Mouse (Mus musculus) MEL (cell line): ENCODE results near the gene Cd63. TPM values are rescaled to one million over a fixed set of nuclear protein-coding genes. Genes with fewer than 3 reads are reported as not detected.
A peak's percentile ranks its signal among the peaks of the same experiment; 100 is the strongest.

Experiments
- DNase-seq: peaks from one replicate; pipeline ENCODE4 v3.0.0; 2011; ENCODE audit warnings: low read depth, low spot score
- H3K27ac ChIP-seq: 2 replicates; pipeline ENCODE4 v1.5.1; 2012; ENCODE audit warnings: low read depth, mild to moderate bottlenecking, control low read depth, low read length, moderate library complexity; ENCODE audit not compliant: control insufficient read depth
- H3K27me3 ChIP-seq, 2 experiments: fragments of 150-350 bp in 1 of 2; sonication (generic) in 1 of 2; 2 replicates each; pipeline ENCODE4 v1.6.1; 2012; ENCODE audit warnings: low read length in 2 of 2, mild to moderate bottlenecking in 2 of 2, improper control_type of control experiment in 1 of 2, moderate library complexity in 1 of 2; ENCODE audit not compliant: insufficient read depth in 2 of 2, control insufficient read depth in 1 of 2
- H3K36me3 ChIP-seq, 2 experiments: 2 replicates each; pipeline ENCODE4 v1.6.1; 2012 to 2014; ENCODE audit warnings: low read length in 2 of 2, improper control_type of control experiment in 1 of 2, inconsistent platforms in 1 of 2, mild to moderate bottlenecking in 1 of 2; ENCODE audit not compliant: insufficient read depth in 2 of 2, control insufficient read depth in 1 of 2
- H3K4me1 ChIP-seq, 2 experiments: fragments of 150-350 bp in 1 of 2; sonication (generic) in 1 of 2; 2 replicates each; pipeline ENCODE4 v1.6.1; 2012; ENCODE audit warnings: low read length in 2 of 2, improper control_type of control experiment in 1 of 2, mild to moderate bottlenecking in 1 of 2; ENCODE audit not compliant: insufficient read depth in 2 of 2, control insufficient read depth in 1 of 2
- H3K4me3 ChIP-seq, 2 experiments: fragments of 150-350 bp in 1 of 2; sonication (generic) in 1 of 2; 2 replicates each; pipeline ENCODE4 v1.5.1; 2012; ENCODE audit warnings: low read depth in 2 of 2, low read length in 2 of 2, mild to moderate bottlenecking in 2 of 2, moderate library complexity in 2 of 2, control low read depth in 1 of 2, improper control_type of control experiment in 1 of 2; ENCODE audit not compliant: control insufficient read depth in 1 of 2, insufficient read depth in 1 of 2
- H3K79me2 ChIP-seq: 2 replicates; pipeline ENCODE4 v1.6.1; 2012; ENCODE audit warnings: mild to moderate bottlenecking, low read length, moderate library complexity; ENCODE audit not compliant: control insufficient read depth, poor library complexity, insufficient read depth
- H3K9ac ChIP-seq: 2 replicates; pipeline ENCODE4 v1.6.1; 2012; ENCODE audit warnings: low read depth, mild to moderate bottlenecking, control low read depth, low read length, moderate library complexity; ENCODE audit not compliant: control insufficient read depth, poor library complexity, severe bottlenecking
- H3K9me3 ChIP-seq: fragments of 150-350 bp; sonication (generic); replicated peaks from 2 replicates; pipeline ENCODE4 v1.6.1; 2012; ENCODE audit warnings: mild to moderate bottlenecking, low read length, improper control_type of control experiment, moderate library complexity; ENCODE audit not compliant: insufficient read depth
- BHLHE40 ChIP-seq: IDR thresholded peaks from 2 replicates; pipeline ENCODE4 v1.6.1; 2012; ENCODE audit warnings: low read depth, mild to moderate bottlenecking, inconsistent platforms, low read length, improper control_type of control experiment, borderline replicate concordance
- CHD1 ChIP-seq: IDR thresholded peaks from 2 replicates; pipeline ENCODE4 v1.6.1; 2012; ENCODE audit warnings: low read depth, mild to moderate bottlenecking, inconsistent platforms, low read length, improper control_type of control experiment
- CHD2 ChIP-seq: IDR thresholded peaks from 2 replicates; pipeline ENCODE4 v1.6.1; 2011; ENCODE audit warnings: low read length, improper control_type of control experiment
- CTCF ChIP-seq, 3 experiments: IDR thresholded peaks in 2 of 3; conservative IDR thresholded peaks in 1 of 3; 2 replicates each; pipeline ENCODE4 v1.5.1; 2011 to 2012; ENCODE audit warnings: low read length in 3 of 3, low read depth in 2 of 3, mild to moderate bottlenecking in 2 of 3, improper control_type of control experiment in 1 of 3, inconsistent platforms in 1 of 3, mixed read lengths in 1 of 3, moderate library complexity in 1 of 3; ENCODE audit not compliant: control insufficient read depth in 1 of 3, insufficient read depth in 1 of 3, poor library complexity in 1 of 3, severe bottlenecking in 1 of 3
- E2F4 ChIP-seq: IDR thresholded peaks from 2 replicates; pipeline ENCODE4 v1.6.1; 2011; ENCODE audit warnings: low read depth, low read length, improper control_type of control experiment, borderline replicate concordance
- EP300 ChIP-seq, 2 experiments: IDR thresholded peaks; 2 replicates each; pipeline ENCODE4 v1.6.1; 2011; ENCODE audit warnings: improper control_type of control experiment in 2 of 2, low read length in 2 of 2, low read depth in 1 of 2, mild to moderate bottlenecking in 1 of 2
- ETS1 ChIP-seq: IDR thresholded peaks from 2 replicates; pipeline ENCODE4 v1.6.1; 2012; ENCODE audit warnings: low read depth, mild to moderate bottlenecking, inconsistent platforms, low read length, improper control_type of control experiment, moderate library complexity
- GABPA ChIP-seq: IDR thresholded peaks from 2 replicates; pipeline ENCODE4 v1.6.1; 2012; ENCODE audit warnings: low read depth, mild to moderate bottlenecking, inconsistent platforms, low read length, improper control_type of control experiment, moderate library complexity
- HCFC1 ChIP-seq: IDR thresholded peaks from 2 replicates; pipeline ENCODE4 v1.6.1; 2012; ENCODE audit warnings: low read depth, mild to moderate bottlenecking, inconsistent platforms, low read length, improper control_type of control experiment, moderate library complexity
- JUND ChIP-seq: IDR thresholded peaks from 2 replicates; pipeline ENCODE4 v1.6.1; 2011; ENCODE audit warnings: low read depth, mild to moderate bottlenecking, improper control_type of control experiment, low read length
- MAFK ChIP-seq: IDR thresholded peaks from 2 replicates; pipeline ENCODE4 v1.6.1; 2011; ENCODE audit warnings: low read depth, mild to moderate bottlenecking, low read length, improper control_type of control experiment, borderline replicate concordance
- MAZ ChIP-seq: IDR thresholded peaks from 2 replicates; pipeline ENCODE4 v1.6.1; 2012; ENCODE audit warnings: low read depth, mild to moderate bottlenecking, inconsistent platforms, low read length, improper control_type of control experiment
- MEF2A ChIP-seq: IDR thresholded peaks from 2 replicates; pipeline ENCODE4 v1.6.1; 2014; ENCODE audit warnings: low read depth, mild to moderate bottlenecking, inconsistent platforms, low read length, improper control_type of control experiment; ENCODE audit not compliant: poor library complexity, insufficient replicate concordance, severe bottlenecking; ENCODE audit errors: extremely low read depth
- MXI1 ChIP-seq: IDR thresholded peaks from 2 replicates; pipeline ENCODE4 v1.6.1; 2011; ENCODE audit warnings: mild to moderate bottlenecking, low read depth, low read length, improper control_type of control experiment
- MYC ChIP-seq: IDR thresholded peaks from 2 replicates; pipeline ENCODE4 v1.6.1; 2011; ENCODE audit warnings: low read depth, mild to moderate bottlenecking, low read length, improper control_type of control experiment, moderate library complexity
- NELFE ChIP-seq: IDR thresholded peaks from 2 replicates; pipeline ENCODE4 v1.6.1; 2011; ENCODE audit warnings: low read depth, low read length, improper control_type of control experiment
- NRF1 ChIP-seq: IDR thresholded peaks from 2 replicates; pipeline ENCODE4 v1.6.1; 2014; ENCODE audit warnings: low read depth, mild to moderate bottlenecking, inconsistent platforms, low read length, improper control_type of control experiment, moderate library complexity; ENCODE audit not compliant: poor library complexity, insufficient read depth, severe bottlenecking
- POLR2A ChIP-seq, 2 experiments: IDR thresholded peaks; 2 replicates each; pipeline ENCODE4 v1.6.1; 2011 to 2012; ENCODE audit warnings: low read length in 2 of 2, mild to moderate bottlenecking in 2 of 2, control low read depth in 1 of 2, improper control_type of control experiment in 1 of 2, low read depth in 1 of 2, moderate library complexity in 1 of 2; ENCODE audit not compliant: control insufficient read depth in 1 of 2, insufficient read depth in 1 of 2, poor library complexity in 1 of 2
- POLR2AphosphoS5 ChIP-seq: IDR thresholded peaks from 2 replicates; pipeline ENCODE4 v1.6.1; 2012; ENCODE audit warnings: low read depth, borderline replicate concordance, mild to moderate bottlenecking, inconsistent platforms, low read length, moderate library complexity, mixed read lengths
- RAD21 ChIP-seq: IDR thresholded peaks from 2 replicates; pipeline ENCODE4 v1.6.1; 2011; ENCODE audit warnings: mild to moderate bottlenecking, low read depth, low read length, improper control_type of control experiment
- RCOR1 ChIP-seq: IDR thresholded peaks from 2 replicates; pipeline ENCODE4 v1.6.1; 2012; ENCODE audit warnings: low read depth, mild to moderate bottlenecking, inconsistent platforms, low read length, improper control_type of control experiment
- SIN3A ChIP-seq: IDR thresholded peaks from 2 replicates; pipeline ENCODE4 v1.6.1; 2012; ENCODE audit warnings: low read length, improper control_type of control experiment, inconsistent platforms
- SMC3 ChIP-seq: IDR thresholded peaks from 2 replicates; pipeline ENCODE4 v1.6.1; 2011; ENCODE audit warnings: low read depth, low read length, improper control_type of control experiment
- TBP ChIP-seq: IDR thresholded peaks from 2 replicates; pipeline ENCODE4 v1.8.0; 2011; ENCODE audit warnings: low read depth, low read length, improper control_type of control experiment
- UBTF ChIP-seq: IDR thresholded peaks from 2 replicates; pipeline ENCODE4 v1.6.1; 2012; ENCODE audit warnings: low read depth, mild to moderate bottlenecking, inconsistent platforms, low read length, improper control_type of control experiment, moderate library complexity, borderline replicate concordance; ENCODE audit not compliant: insufficient read depth
- ZC3H11A ChIP-seq: IDR thresholded peaks from 2 replicates; pipeline ENCODE4 v1.6.1; 2012; ENCODE audit warnings: low read depth, mild to moderate bottlenecking, inconsistent platforms, low read length, improper control_type of control experiment
- ZKSCAN1 ChIP-seq: IDR thresholded peaks from 2 replicates; pipeline ENCODE4 v1.6.1; 2012; ENCODE audit warnings: low read depth, mild to moderate bottlenecking, inconsistent platforms, low read length, improper control_type of control experiment, moderate library complexity
- ZNF384 ChIP-seq: IDR thresholded peaks from 2 replicates; pipeline ENCODE4 v1.6.1; 2012; ENCODE audit warnings: low read depth, mild to moderate bottlenecking, inconsistent platforms, low read length, improper control_type of control experiment
- polyA plus RNA-seq, 2 experiments: library from polyadenylated mRNA; stranded (reverse) in 1 of 2; unstranded in 1 of 2; fragments of >175 nt in 1 of 2; fragments of >200 nt in 1 of 2; gene quantifications; 2 replicates each; pipeline versions ENCODE4 v1.2.1 to v1.2.4; 2012; ENCODE audit warnings: low replicate concordance in 2 of 2, low read depth in 1 of 2; ENCODE audit not compliant: insufficient read length in 2 of 2, insufficient read depth in 1 of 2, missing spikeins in 1 of 2
- total RNA-seq: library from RNA; depleted of rRNA; stranded (reverse); fragments of 300-350 nt; gene quantifications from 2 replicates; pipeline ENCODE4 v1.2.3, GENCODE M21; 2012

The Cd63 gene
- total and polyA plus RNA-seq, 3 experiments = 0.46 to 0.64 TPM; not detected in 1

GRCm38 (mm10) chr10:128912791-128913190 lies 12.0 kb downstream of the Cd63 start:
- no peaks in the 10 kb centered on the region for H3K79me2 ChIP-seq
- no peaks in the 10 kb centered on the region for H3K9me3 ChIP-seq
- H3K27ac ChIP-seq = no peak overlapping the region
- DNase-seq = no peak
- H3K27me3 ChIP-seq = peaks cover 0 to 1% of the 10 kb centered on the region in 2 experiments; a peak in 2 of 4 replicates
- no peak for TF ChIP-seq GABPA
- no peak for TF ChIP-seq ZKSCAN1
- no peak for TF ChIP-seq EP300 (IDR thresholded peaks at IDR 0.05; ENCODE audit: low read depth in 1 of 2, low read length in 2 of 2)
- TF ChIP-seq HCFC1 = no peak
- no peak for TF ChIP-seq ZNF384
- no peak for TF ChIP-seq SIN3A
- TF ChIP-seq CHD1 = no peak
- no peak for TF ChIP-seq ZC3H11A
- TF ChIP-seq BHLHE40 = no peak
- no peak for TF ChIP-seq CHD2
- TF ChIP-seq, all 39 proteins: peak for 0
- Histone ChIP-seq H3K4me3 (no peak overlapping the region), H3K36me3 (no peaks in the 10 kb centered on the region), H3K4me1 (no peaks in the 10 kb centered on the region), H3K9ac (no peak overlapping the region)

DNA sequence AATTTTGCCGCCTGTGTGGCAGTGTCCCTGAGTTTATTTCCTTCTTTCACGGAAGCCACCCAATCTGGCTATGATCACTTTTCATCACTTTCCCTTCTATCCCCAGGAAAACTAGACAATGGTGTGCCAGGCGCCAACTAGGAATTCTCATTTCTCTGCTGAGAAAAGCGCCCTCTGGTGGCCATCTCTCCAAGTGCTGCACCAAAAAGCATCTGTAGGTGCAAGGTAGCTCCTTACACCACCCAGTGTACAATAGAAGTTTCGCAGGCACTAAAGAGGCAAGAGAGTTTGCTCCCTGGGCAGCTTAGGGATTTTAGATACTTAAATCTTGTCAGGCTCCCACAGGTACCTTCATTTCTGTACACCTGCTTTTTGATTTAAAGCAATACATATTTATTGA lies 12.4 kb downstream of the Cd63 start:
- Histone ChIP-seq H3K4me3 (no peak overlapping the region), H3K27me3 (peaks cover 0 to 1% of the 10 kb centered on the region in 2 experiments; a peak in 1 of 4 replicates), H3K36me3 (no peaks in the 10 kb centered on the region), H3K79me2 (no peaks in the 10 kb centered on the region), H3K4me1 (no peaks in the 10 kb centered on the region), H3K9me3 (no peaks in the 10 kb centered on the region), H3K9ac (no peak overlapping the region), H3K27ac (no peak overlapping the region)
- TF ChIP-seq POLR2A (IDR thresholded peaks at IDR 0.05; ENCODE audit: control insufficient read depth in 1 of 2, insufficient read depth in 1 of 2, low read depth in 1 of 2, low read length in 2 of 2, poor library complexity in 1 of 2) = no peak
- TF ChIP-seq NELFE = no peak
- no peak for TF ChIP-seq GABPA
- no peak for TF ChIP-seq MXI1
- peak; percentile 63 for TF ChIP-seq ZC3H11A
- TF ChIP-seq CTCF (IDR thresholded peaks at IDR 0.05 in 2 of 3, conservative IDR thresholded peaks at IDR 0.05 in 1 of 3; ENCODE audit: control insufficient read depth in 1 of 3, insufficient read depth in 1 of 3, low read depth in 2 of 3, low read length in 3 of 3, poor library complexity in 1 of 3, severe bottlenecking in 1 of 3) = peak; percentile 96 to 100 (median 96)
- 0 out of 2 replicates have a peak, but pooled peaks have one; percentile 20 for TF ChIP-seq JUND
- no peak for TF ChIP-seq RCOR1
- no peak for TF ChIP-seq TBP
- peak; percentile 84 for TF ChIP-seq SMC3
- TF ChIP-seq ZNF384 = 0 out of 2 replicates have a peak, but pooled peaks have one; percentile 25
- TF ChIP-seq MAFK = no peak
- no peak for TF ChIP-seq E2F4
- TF ChIP-seq EP300 (IDR thresholded peaks at IDR 0.05; ENCODE audit: low read depth in 1 of 2, low read length in 2 of 2) = no peak
- TF ChIP-seq MYC = no peak
- TF ChIP-seq NRF1 = no peak
- peak; percentile 71 for TF ChIP-seq RAD21
- TF ChIP-seq MEF2A = no peak
- no peak for TF ChIP-seq ETS1
- no peak for TF ChIP-seq MAZ
- no peak for TF ChIP-seq POLR2AphosphoS5
- TF ChIP-seq BHLHE40 = no peak
- TF ChIP-seq HCFC1 = 0 out of 2 replicates have a peak, but pooled peaks have one; percentile 26
- no peak for TF ChIP-seq CHD1
- no peak for TF ChIP-seq UBTF
- peak; percentile 87 for DNase-seq
